Mouse (Mus musculus) mouse trophoblast stem cell (cell line): ENCODE results near the gene Eif1ad.

Source experiments
- in situ Hi-C, 2 experiments: fragments of 300-500 bp; cut with MseI, MboI; formaldehyde crosslinking; loops; 2 replicates in 1 of 2; 3 replicates in 1 of 2; pipeline ENCODE4 v1.15.1; 2025

Gene Eif1ad

GRCm38 (mm10) chr19:5419630-5420029 is 53.1 kb downstream of the Eif1ad start:
- in situ Hi-C loops: no loop called here

GRCm38 (mm10) chr19:5420579-5420978 is 54.0 kb downstream of the Eif1ad start:
- in situ Hi-C loops: no loop called here
